Mouse (Mus musculus): ENCODE results near the gene Rftn1. TPM values are rescaled to one million over a fixed set of nuclear protein-coding genes. Genes with fewer than 3 reads are reported as not detected.

Rftn1 gene
- polyA plus RNA-seq, 2 experiments = 14.6 to 15.0 TPM

DNA sequence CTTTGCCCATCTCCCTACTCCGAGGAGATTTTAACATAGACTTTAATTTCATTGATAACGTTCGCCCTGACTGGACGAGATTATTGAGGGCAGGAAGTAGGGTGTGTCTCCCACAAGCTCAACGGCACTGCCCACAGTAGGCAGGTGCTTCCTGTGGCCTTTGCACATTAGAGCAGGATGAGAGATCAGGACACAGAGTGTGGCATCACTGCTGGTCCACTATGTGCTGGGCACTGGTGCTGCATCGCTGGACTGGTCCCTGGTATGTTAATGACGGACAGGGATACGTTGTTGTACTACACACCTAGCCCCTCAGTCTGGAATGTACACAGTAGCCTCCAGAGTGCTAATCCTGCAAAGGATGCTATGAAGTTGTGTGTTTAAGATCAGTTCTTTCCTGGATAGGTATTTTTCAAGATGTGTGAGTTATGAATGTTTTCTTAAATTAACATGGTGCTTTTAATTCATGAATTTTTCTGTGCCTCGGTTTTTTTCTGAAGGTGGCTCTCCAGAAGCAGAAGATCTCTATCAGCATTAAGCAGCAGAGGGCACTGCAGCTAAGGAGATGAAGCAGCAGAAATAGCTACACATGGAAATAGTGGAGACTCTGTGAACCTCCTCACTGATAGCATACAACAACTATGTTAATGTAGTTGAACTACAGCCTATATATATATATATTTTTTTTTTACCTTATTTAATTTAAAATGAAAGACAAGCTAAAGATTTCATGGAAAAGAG is 221.8 kb downstream of the Rftn1 start:
- Histone ChIP-seq H3K9me3 (ENCODE audit: control insufficient read depth, low read length) (peaks cover 6% of the 10 kb centered on the region; the same call in 1 of the 2 replicates), H3K36me3 (ENCODE audit: control insufficient read depth, insufficient read depth, low read length) (no peaks in the 10 kb centered on the region), H3K27ac (replicated peaks; ENCODE audit: low read depth, low read length) (no peak overlapping the region), H3K4me2 (replicated peaks; ENCODE audit: low read depth, low read length, severe bottlenecking) (no peak overlapping the region), H3K9ac (ENCODE audit: low read depth, low read length, severe bottlenecking) (no peak overlapping the region), H3K27me3 (ENCODE audit: control insufficient read depth, insufficient read depth, low read length) (no peaks in the 10 kb centered on the region), H3K4me1 (ENCODE audit: control insufficient read depth, insufficient read depth, low read length) (no peaks in the 10 kb centered on the region), H3K4me3 (replicated peaks; ENCODE audit: low read length) (no peak overlapping the region)
- no peak for TF ChIP-seq POLR2A (IDR thresholded peaks at IDR 0.05; ENCODE audit: borderline replicate concordance, extremely low read depth, insufficient read depth, insufficient read length)
- ATAC-seq (ENCODE audit: low FRiP score, low read depth) (no peak), DNase-seq (ENCODE audit: low spot score) (peak; percentile 62)
- WGBS = 66% methylated on average over 9 of the region's 9 CpGs

DNA sequence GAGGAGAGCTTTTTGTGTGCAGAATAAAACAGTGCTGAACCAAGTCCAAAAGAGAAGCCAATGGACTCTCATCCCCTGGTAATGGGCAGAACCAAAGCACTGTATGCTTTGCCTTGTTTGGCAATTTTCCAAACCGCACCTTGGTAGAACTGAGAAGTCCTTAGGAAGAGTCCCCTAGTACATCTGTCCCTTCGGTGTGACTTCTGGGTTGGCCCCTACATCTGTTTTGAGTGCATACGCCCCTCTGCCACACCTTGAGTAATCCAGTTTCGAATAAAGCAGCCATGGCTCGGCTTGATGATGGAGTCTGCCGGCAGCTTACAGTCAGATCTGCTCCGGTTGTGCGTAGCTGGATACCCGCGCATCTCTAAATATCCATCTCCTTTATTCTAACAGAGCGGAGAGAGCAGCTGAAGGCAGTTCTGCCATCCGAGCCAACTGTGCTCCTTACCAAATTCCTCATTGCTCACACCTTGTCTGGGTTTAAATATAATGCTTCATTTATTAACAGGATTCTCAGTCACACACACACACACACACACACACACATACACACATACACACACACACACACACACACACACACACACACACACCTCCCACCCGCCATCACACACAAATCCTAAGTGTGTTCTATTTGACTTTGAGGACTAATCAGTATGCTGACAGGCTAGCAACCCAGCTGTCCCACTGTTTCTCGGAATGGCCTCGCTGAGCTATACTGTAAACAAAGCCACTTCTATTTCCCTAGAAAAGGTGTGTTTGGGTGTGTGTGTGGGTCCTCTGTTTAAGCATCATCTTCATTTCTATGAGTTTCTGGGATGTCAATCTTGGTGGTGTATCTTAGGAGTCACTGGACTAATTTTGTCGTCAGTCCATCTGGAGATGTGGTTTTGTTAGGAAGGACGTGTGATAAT is 224.4 kb downstream of the Rftn1 start:
- Histone ChIP-seq H3K4me2 (replicated peaks; ENCODE audit: low read depth, low read length, severe bottlenecking) (no peak overlapping the region), H3K4me1 (ENCODE audit: control insufficient read depth, insufficient read depth, low read length) (no peaks in the 10 kb centered on the region), H3K27me3 (ENCODE audit: control insufficient read depth, insufficient read depth, low read length) (no peaks in the 10 kb centered on the region), H3K27ac (replicated peaks; ENCODE audit: low read depth, low read length) (no peak overlapping the region), H3K4me3 (replicated peaks; ENCODE audit: low read length) (no peak overlapping the region), H3K36me3 (ENCODE audit: control insufficient read depth, insufficient read depth, low read length) (no peaks in the 10 kb centered on the region), H3K9me3 (ENCODE audit: control insufficient read depth, low read length) (peaks cover 6% of the 10 kb centered on the region; the same call in 1 of the 2 replicates), H3K9ac (ENCODE audit: low read depth, low read length, severe bottlenecking) (no peak overlapping the region)
- 82% methylated on average over 17 of the region's 17 CpGs for WGBS
- ATAC-seq (ENCODE audit: low FRiP score, low read depth) (no peak), DNase-seq (ENCODE audit: low spot score) (no peak)
- TF ChIP-seq POLR2A (IDR thresholded peaks at IDR 0.05; ENCODE audit: borderline replicate concordance, extremely low read depth, insufficient read depth, insufficient read length) = no peak

DNA sequence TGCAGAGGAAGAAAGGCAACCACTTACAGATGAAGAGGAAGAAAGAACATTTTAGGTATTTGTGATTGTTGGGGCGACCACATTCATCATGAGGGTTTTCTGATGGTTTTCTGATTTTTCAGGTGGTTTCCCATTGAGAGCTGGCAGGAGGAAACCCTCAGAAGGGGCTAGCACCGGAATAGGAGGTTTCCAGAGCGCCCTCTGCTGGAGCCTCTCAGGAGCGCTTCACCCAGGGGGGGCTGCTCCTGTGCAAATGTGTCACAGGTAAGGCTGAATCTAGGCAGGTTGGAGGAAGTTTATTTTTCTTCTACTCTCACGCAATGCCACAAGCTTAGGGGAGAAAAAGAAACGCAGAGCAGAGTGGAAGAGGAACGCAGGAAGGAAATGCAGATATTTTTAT is 225.4 kb downstream of the Rftn1 start:
- TF ChIP-seq POLR2A (IDR thresholded peaks at IDR 0.05; ENCODE audit: borderline replicate concordance, extremely low read depth, insufficient read depth, insufficient read length) = no peak
- WGBS = 76% methylated on average over 7 of the region's 7 CpGs
- H3K4me2 ChIP-seq (replicated peaks; ENCODE audit: low read depth, low read length, severe bottlenecking) = no peak overlapping the region
- H3K27ac ChIP-seq (replicated peaks; ENCODE audit: low read depth, low read length) = no peak overlapping the region
- no peaks in the 10 kb centered on the region for H3K27me3 ChIP-seq (ENCODE audit: control insufficient read depth, insufficient read depth, low read length)
- no peaks in the 10 kb centered on the region for H3K36me3 ChIP-seq (ENCODE audit: control insufficient read depth, insufficient read depth, low read length)
- no peak overlapping the region for H3K4me3 ChIP-seq (replicated peaks; ENCODE audit: low read length)
- no peak for ATAC-seq (ENCODE audit: low FRiP score, low read depth)
- no peak for DNase-seq (ENCODE audit: low spot score)
- H3K4me1 ChIP-seq (ENCODE audit: control insufficient read depth, insufficient read depth, low read length) = no peaks in the 10 kb centered on the region
- peaks cover under 1% of the 10 kb centered on the region; the same call in 1 of the 2 replicates for H3K9me3 ChIP-seq (ENCODE audit: control insufficient read depth, low read length)
- H3K9ac ChIP-seq (ENCODE audit: low read depth, low read length, severe bottlenecking) = no peak overlapping the region

DNA sequence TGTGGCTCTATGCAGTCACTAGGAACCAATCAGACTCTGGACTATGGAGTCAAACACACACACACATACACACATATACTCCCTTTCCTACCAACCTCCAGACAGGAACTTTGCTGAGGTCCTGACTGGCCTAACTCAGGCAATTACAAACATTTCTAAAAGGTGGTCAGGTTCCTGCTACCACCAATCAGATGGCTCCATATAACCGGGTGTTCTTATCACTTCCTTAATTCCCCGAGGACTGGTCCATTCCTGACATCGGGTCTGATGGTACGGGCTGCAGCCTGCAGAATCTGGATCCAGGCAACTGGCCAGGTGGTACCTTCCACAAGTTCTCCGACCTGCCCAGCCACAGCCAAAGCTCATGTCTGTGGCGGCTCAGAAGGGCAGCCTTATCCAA is 226.0 kb downstream of the Rftn1 start:
- Histone ChIP-seq H3K36me3 (ENCODE audit: control insufficient read depth, insufficient read depth, low read length) (no peaks in the 10 kb centered on the region), H3K4me1 (ENCODE audit: control insufficient read depth, insufficient read depth, low read length) (no peaks in the 10 kb centered on the region), H3K9me3 (ENCODE audit: control insufficient read depth, low read length) (no peaks in the 10 kb centered on the region), H3K27ac (replicated peaks; ENCODE audit: low read depth, low read length) (no peak overlapping the region), H3K27me3 (ENCODE audit: control insufficient read depth, insufficient read depth, low read length) (no peaks in the 10 kb centered on the region), H3K4me3 (replicated peaks; ENCODE audit: low read length) (no peak overlapping the region), H3K4me2 (replicated peaks; ENCODE audit: low read depth, low read length, severe bottlenecking) (no peak overlapping the region), H3K9ac (ENCODE audit: low read depth, low read length, severe bottlenecking) (no peak overlapping the region)
- 93% methylated on average over 6 of the region's 6 CpGs for WGBS
- no peak for TF ChIP-seq POLR2A (IDR thresholded peaks at IDR 0.05; ENCODE audit: borderline replicate concordance, extremely low read depth, insufficient read depth, insufficient read length)
- ATAC-seq (ENCODE audit: low FRiP score, low read depth) (no peak), DNase-seq (ENCODE audit: low spot score) (no peak)

DNA sequence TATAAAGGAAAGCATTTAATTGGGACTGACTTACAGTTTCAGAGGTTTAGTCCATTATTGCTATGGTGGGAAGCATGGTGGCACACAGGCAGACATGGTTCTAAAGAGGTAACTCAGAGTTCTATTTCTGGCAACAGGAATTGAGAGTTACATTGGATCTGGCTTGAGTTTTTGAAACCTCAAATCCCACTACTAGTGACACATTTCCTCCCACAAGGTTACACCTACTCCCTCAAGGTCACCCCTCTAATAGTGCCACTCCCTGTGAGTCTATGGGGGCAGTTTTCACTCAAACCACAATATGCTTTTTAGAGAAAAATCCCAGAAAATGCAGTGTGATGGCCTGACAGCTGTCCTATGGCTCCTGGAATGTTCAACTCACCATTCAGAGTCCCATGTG is 231.5 kb downstream of the Rftn1 start:
- no peak for TF ChIP-seq POLR2A (IDR thresholded peaks at IDR 0.05; ENCODE audit: borderline replicate concordance, extremely low read depth, insufficient read depth, insufficient read length)
- Histone ChIP-seq H3K9me3 (ENCODE audit: control insufficient read depth, low read length) (no peaks in the 10 kb centered on the region), H3K36me3 (ENCODE audit: control insufficient read depth, insufficient read depth, low read length) (no peaks in the 10 kb centered on the region), H3K9ac (ENCODE audit: low read depth, low read length, severe bottlenecking) (no peak overlapping the region), H3K4me3 (replicated peaks; ENCODE audit: low read length) (no peak overlapping the region), H3K27me3 (ENCODE audit: control insufficient read depth, insufficient read depth, low read length) (no peaks in the 10 kb centered on the region), H3K27ac (replicated peaks; ENCODE audit: low read depth, low read length) (no peak overlapping the region), H3K4me1 (ENCODE audit: control insufficient read depth, insufficient read depth, low read length) (no peaks in the 10 kb centered on the region), H3K4me2 (replicated peaks; ENCODE audit: low read depth, low read length, severe bottlenecking) (no peak overlapping the region)
- ATAC-seq (ENCODE audit: low FRiP score, low read depth) (no peak), DNase-seq (ENCODE audit: low spot score) (no peak)

Measured in limb, embryonic 14.5 days (tissue).